Mouse (Mus musculus): ENCODE results near the gene Lrmda. TPM values are rescaled to one million over a fixed set of nuclear protein-coding genes. Genes with fewer than 3 reads are reported as not detected.

The Lrmda gene
- total RNA-seq, 2 experiments from 2014 or later = 11.2 to 12.6 TPM

DNA sequence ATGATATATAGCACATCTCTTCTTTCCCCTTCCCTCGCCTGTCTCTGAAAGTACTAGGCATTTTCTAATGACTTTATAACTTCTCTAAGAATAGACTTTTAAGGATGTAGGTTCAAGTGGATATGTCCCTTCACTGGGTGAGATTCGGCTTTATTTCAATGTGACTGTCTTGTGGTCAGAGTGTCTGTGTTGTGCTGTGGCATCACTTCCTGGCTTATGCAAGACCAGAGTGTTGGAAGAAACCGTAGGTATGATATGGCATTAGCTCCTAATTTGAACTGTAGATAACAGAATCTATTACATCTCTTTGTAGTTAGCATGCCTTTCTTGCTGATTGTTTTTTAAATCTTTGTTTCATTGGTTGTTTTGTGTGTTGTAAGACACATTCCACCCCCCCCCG is 198.7 kb downstream of the Lrmda start:
- peak; percentile 99 for ATAC-seq (ENCODE audit: poor library complexity, severe bottlenecking)

DNA sequence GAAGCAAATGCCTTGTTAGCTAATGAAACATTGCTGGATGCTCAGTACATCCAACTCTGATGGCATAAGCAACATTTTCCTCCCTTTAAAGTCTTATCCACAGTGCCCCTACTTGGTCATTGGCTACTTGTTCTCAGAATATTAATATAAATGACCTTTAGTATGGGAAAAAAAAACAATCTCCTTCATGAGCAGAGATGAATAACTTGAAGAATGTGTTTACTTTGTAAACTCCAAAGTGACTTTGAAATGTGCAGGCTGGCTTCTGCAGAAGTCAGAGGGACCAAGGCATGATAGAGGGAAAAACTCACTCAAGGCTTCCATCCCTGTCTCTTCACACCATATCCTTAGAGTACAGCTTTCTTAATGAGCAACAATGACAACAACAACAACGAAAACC is 202.5 kb downstream of the Lrmda start:
- ATAC-seq (ENCODE audit: poor library complexity, severe bottlenecking) = no peak

DNA sequence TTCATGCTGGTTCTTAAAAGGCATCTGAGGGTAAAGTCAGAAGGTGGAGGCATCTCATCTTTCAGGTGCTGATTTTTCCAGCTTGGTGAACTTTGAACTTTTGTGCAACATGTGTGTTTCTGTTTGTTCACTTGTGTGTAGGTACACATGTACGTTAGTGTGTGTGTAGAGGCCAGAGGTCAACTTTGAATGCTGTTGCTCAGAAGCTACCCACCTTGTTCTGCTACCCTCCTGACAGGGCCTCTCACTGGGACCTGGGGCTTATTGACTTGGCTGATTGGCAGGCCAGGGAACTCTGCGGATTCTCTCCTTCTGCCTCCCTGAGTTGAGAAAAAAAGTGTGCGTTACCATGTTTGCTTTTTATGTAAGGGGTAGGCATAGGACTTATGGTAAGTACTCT is 203.1 kb downstream of the Lrmda start:
- ATAC-seq (ENCODE audit: poor library complexity, severe bottlenecking) = no peak

DNA sequence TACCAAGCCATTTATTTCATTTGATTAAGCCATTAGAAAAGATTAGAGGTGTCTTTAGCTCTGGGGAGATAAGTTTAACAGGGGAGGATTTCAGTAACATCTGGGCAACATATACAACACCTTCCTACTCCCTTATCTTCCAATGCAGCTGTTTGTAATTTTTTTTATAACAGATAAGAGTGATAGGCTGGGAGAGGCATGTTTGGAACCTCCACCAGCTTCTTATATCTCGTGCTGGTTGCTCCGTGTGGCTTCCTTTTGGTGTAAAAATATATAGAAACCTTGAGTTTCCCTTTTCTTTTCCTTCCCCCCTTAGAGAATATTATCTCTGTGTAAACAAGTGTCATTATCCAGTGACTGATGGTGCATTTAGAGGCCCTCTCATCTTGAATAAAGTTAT is 206.7 kb downstream of the Lrmda start:
- no peak for ATAC-seq (ENCODE audit: poor library complexity, severe bottlenecking)

DNA sequence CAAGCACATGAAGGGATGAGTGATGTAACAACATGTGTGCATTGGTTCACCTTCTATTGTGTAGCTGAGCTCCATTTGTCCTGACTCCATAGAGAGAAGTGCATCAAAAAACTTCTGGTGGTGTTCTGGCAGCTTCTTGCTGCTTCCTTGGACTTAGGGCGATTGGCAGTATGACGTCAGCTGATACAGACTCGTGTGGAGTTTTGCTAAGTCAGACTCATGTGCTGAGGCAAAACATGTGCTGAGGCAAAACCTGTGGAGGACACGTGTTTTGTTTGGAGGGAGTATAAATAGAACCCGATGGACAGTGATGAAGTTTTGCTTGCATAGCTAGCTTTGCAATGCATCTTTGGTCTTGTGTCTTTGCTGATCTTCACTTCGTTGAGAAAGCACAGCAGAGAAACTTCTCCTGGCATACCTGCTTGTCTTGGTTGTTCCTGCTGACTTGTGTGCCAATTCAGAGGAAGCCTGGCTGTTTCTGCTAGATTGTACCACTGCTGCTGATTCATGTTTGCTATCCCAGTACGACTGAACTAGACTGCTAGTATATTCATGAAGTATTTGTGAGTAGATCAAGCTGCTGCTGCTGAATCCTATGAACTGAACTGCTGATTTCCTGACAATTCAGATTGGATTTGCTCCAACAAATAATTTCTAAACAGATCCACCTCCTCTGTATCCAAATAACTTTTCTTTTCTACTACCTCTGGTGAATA is 208.9 kb downstream of the Lrmda start:
- no peak for ATAC-seq (ENCODE audit: poor library complexity, severe bottlenecking)

DNA sequence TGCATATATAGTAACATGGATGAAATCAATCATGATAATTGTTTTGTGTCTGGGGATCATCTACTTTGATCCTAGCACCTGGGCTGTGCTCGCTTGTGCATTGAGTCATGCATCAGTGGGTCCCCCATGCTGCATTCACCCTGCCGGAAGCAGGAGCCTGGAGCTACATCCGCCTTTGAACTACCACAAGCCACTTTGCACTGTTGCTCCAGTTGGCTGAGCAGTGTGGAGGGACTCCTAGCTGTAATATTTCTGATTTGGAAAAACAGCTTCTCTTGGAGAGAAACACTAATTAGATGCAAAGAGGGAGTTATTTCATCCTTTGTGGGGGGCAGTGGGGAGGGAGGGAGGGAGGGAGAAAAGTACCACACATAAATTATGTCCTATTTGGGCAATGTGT is 220.8 kb downstream of the Lrmda start:
- ATAC-seq (ENCODE audit: poor library complexity, severe bottlenecking) = no peak

DNA sequence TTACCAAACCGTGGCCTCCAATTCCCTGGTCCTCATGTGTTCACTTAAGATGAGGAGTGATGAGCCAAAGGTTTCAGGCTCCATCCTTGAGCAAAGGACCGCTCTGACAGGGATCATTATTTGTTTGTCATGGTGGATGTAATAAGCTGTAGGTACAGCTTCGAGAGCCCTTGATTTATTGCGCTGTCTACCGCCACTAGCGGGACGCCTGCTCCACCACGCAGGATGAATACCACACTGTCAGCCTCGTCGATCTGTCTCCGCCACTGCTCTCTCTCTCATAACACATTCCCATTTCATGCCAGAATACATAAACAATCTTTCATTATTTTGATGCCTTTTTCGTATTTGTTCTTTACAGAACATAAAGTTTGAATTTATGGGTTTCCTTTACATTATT is 235.9 kb downstream of the Lrmda start:
- no peak for ATAC-seq (ENCODE audit: poor library complexity, severe bottlenecking)

DNA sequence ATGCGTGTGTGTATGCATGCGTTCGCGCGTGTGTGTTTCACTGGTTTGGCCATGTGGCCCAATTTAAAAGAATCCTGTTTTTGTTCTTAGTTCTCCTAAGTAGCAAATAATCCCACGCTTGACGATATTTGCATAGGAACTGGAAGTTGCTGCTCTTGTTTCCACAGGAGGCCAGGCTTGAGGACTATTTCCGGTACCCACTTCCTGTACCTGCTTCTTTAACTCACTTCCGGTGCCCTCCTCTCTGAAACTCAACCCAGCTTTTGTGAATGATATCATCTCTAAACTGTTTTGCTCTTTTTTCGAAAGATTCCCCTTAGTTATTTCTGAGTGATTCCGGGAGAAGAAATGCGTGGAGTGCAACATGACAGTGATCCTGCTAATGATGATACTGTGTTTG is 236.8 kb downstream of the Lrmda start:
- ATAC-seq (ENCODE audit: poor library complexity, severe bottlenecking) = no peak

DNA sequence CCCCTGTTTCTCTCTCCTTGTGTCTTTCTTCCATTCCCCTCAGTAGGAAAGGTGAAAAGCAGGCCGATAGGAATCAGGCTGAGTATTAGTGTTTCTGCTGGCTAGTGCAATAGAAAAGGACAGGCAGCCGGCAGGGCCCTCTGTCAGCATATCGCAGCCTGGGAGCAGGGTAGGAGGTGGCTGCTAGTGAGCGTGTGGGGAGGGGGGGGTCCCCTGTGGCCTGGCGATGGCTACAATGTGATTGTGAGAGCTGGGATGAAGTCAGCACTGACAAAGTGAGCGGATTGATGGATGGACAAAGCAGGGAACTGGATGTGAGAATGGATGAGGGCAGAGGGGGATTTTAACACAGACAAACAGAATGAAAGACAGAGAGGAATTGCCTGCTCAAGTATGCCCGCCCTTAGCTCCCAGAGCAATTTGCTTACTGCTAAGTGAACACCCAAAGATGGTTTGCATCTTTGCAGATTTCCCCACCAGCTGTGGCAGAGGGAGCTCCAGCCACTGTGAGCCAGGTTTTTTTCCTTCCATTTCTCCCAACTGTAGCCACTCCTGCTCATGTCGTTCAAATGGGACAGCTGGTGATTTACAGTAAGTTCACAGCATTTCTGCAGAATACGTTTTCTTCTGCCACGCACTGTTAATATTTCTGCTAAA is 240.0 kb downstream of the Lrmda start:
- no peak for ATAC-seq (ENCODE audit: poor library complexity, severe bottlenecking)

DNA sequence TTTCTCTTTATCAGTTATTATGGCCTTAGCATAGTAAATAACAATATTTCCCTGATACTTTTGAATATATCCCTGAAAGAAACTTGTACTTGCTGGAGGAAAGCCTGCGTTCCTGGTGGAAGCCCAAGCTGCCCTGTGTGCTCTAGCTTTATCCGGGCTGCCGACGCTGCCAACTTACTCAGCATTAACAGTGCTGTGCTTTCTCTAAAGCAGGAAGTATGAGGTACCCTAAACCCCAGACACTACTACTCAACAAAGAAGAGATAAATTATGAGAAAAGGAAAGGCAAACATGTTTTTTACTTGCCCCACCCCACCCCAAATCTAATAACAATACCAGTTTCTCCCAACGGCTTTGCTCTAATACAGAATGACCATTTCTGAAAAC is 240.5 kb downstream of the Lrmda start:
- ATAC-seq (ENCODE audit: poor library complexity, severe bottlenecking) = no peak

DNA sequence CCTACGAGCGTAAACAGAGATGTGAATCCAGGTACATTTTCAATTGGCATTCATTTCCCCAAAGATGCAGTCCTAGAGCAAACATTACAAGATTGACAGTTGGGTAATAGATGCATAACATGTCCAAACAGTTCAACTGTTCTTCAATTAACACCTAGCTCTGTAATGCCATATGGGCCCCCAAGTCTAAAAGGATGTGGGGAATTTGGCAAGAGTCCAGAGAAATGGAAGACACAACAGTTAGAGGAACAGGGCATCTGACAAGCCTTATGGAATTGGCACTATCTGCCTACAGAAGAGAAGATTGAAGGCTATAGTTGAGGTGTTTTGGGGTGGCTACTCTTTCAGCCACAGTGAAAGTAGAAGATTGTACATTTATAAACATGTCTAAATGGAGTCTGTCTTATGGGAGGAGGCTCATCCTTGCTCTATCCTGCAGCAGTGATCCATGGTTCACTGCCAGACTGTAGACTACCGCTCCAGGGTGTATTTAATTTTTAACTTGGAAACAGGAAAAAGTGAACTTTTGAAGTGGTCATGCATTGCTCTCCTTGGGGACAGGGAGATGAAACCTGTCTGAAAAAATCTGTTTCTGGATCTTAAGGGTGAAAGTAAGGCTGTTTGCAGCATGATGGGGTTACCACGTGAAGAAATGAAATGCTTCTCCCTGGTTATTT is 245.9 kb downstream of the Lrmda start:
- no peak for ATAC-seq (ENCODE audit: poor library complexity, severe bottlenecking)

DNA sequence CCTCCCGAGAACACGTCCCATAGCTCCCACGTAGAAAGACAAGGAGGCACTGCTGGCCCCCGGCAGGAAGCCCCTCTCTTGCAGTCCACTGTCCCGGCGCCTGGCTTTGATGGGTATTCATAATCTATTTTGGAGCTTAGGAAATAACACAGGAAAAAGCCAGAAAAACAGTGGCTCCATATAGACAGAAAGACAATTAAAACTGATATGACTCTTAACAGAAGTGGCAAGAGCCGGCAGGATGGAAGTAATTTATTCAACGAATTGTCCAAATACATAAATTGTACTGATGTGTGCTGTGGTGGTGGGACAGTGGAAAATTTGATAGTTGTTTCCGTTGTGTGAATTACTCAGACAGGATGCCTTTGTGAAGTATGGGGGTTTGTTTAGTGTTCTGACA is 250.3 kb downstream of the Lrmda start:
- no peak for ATAC-seq (ENCODE audit: poor library complexity, severe bottlenecking)

DNA sequence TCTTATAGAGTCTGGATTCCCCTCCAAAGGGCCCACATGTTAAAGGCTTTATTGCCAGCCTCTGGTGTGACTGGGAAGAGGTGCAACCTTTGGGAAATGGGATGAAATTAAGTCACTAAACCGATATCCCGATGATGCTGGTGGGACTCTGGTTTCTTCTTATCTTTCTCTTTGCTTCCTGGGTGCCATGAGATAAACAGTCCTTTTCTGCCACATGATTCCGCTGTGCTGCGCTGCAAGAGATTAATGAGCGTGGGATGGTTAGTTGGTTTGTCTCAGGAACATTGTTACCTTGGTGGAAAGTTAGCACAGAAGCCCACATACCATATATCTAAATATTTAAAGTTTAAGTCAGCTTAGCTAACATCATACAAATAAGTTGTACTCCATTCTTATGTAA is 258.5 kb downstream of the Lrmda start:
- no peak for ATAC-seq (ENCODE audit: poor library complexity, severe bottlenecking)

DNA sequence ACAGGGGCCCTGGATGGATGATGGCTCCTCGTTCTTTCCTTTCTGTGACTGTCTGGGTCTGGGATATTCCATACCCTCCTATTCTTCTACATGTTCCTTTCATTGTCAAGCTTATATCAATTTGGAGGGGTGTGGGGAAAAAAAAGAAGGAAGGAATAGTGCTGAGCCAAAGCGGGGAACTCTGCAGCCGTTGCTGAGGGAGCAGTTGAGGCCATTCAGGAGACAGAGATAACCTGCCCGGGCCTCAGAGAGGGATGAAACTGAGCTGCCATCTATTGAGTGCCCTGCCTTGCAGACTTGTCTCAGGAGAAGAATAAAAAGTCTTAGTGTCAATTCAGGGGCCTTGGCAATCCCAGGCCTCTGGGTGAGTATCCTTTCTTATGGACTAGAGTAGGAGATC is 260.1 kb downstream of the Lrmda start:
- no peak for ATAC-seq (ENCODE audit: poor library complexity, severe bottlenecking)

DNA sequence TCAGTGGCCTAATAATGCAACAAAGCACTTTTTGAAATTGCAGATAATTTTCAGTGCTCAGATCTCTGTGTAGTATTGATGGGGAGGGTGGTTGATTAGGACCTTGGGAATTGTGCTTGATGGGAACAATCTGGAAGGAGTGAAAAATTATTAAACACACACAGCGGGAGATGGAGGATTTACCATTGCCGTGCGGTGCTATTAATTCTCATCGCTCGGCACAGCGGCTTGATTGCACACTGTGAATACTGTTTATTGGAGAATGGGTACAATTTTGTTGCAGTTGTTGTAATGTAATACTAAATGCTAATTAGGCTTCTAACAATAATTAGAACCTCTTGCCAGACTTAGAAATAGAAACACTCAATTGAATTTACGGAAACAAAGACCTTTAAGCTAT is 262.1 kb downstream of the Lrmda start:
- ATAC-seq (ENCODE audit: poor library complexity, severe bottlenecking) = no peak

DNA sequence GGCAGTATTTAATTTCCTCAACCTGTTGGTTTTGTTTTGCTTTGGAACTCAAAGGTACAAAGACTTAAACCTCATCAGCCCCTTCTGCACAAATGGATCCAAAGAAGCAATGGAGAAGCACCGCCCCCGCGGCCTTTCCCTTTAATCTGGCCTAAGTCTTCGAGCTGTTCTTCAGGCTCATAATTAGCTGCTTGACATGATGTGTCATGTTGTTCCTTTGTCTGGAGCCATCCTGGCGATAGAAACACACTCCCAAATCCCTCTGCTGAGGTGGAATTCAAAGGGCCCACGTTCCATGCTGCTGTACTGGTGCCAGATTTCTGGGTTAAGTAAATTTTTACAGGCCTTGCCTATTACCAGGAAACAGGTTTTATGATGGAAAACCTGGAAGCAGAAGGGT is 263.3 kb downstream of the Lrmda start:
- no peak for ATAC-seq (ENCODE audit: poor library complexity, severe bottlenecking)

DNA sequence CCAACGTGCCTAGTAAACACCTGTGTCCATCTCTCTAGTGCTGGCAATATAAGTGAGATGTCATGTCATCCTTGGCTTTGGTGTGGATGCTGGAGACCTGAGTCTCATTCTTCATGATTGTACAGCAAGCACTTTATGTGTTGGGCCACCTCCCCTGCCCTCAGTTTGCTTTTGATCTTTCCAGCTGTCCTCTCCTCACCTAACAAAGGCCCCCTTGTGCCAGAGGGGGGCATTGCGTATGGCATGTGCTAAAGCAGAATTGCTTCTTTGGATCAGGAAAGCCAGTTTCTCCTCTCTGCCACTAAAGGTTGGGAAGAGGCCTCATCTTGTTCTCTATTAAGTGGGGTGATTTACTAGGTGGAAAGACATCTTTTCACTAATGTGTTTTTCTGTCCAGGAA is 264.2 kb downstream of the Lrmda start:
- peak; percentile 56; the same call in 1 of the 2 replicates for ATAC-seq (ENCODE audit: poor library complexity, severe bottlenecking)

DNA sequence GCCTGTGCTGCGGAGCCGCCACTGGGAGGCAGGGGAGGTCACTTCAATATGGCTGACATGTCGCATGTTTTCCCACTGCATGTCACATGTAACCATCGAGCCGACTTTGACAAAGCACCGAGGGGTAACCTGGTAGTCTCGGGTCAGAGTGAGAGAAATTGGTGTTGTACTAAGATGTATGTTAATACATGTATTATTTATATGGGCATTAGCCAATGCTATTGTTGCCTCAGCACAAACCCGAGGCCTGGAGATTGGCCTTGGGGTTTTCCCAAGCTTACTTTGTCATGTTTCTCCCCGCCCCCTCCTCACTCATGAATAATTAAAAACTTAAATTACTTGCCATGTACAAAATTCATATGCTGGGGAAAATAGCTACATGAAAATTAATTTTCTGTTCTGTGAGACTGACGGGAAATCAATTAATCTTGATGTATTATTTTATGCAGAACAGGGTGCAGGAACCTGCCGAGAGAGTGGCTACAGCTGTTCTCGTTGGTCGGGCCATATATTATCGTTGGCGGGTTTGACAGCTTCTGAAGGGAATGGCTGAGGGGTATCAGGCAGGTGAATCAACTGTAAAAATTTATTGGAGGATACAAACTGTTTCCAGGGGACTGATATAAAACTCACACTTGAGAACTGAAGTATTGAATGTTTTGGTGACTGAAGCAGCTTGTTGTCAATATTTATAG is 265.5 kb downstream of the Lrmda start:
- no peak for ATAC-seq (ENCODE audit: poor library complexity, severe bottlenecking)

DNA sequence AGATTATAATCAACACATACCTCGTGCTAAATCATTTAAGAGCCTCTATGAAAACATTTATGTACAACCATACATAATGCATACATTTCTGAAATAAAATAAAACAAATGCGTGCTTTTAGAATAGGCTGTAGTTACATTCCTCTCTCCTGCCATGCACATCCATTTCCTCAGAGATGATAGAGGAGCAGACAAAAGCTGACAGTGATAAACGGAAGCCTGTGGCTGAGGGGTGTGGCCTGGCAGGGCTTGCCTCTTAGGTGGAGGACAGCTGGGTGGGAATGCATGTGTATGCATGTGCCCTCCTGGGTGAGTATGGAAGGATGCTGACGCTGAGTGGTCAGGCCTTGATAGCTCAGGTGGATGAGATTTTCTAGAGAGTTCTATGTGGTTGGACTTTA is 266.3 kb downstream of the Lrmda start:
- ATAC-seq (ENCODE audit: poor library complexity, severe bottlenecking) = no peak

DNA sequence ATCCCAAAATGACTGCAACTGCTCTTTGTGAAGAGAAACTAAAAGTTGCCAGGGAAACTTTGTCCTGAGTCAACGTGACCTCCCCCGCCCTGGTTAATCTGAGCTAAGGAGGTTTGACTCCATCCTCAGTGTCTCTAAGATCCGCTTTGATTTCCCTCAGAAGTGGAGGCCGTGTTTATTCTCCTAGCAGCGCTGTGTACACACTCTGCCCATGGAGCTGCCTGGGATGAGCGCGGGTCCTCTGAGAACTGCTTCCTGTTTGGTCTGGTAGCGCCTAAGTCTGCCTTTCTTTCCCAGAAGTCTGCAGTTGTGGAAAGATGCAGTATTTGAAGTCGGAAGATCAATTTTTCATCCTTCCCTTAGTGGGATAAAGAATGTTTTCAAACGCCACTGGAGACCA is 268.7 kb downstream of the Lrmda start:
- no peak for ATAC-seq (ENCODE audit: poor library complexity, severe bottlenecking)

DNA sequence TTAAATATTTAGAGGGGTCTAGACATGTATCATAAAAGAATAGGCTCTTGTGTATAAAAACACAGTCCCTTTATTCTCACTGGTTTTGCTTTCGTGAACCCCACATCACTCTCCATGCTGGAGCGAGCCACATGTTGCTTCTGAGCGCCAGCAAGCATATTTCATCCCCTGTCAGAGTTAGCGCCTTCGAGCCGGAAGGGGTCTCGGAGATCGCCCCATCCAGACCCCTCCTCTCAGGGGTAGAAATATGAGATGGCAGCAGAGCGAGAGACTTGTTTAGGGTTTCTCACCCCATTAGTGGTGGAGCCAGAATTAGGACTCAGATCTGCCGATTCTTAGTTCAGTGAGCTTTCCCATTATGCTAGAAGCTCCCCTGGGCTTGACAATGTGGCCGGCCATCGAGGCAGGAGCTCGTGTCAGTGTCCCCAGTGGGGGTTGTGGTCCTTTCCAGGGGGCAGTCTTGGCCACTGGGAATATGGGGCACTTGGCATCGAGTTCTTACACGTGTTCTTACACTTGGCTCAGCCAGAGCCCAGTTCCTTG is 269.9 kb downstream of the Lrmda start:
- ATAC-seq (ENCODE audit: poor library complexity, severe bottlenecking) = no peak

Measured in megakaryocyte, adult 5-6 weeks (primary cell).